Mouse (Mus musculus) hindbrain, embryonic 10.5 days (tissue): ENCODE data around the gene Osbpl10. TPM values are rescaled to one million over a fixed set of nuclear protein-coding genes. Genes with fewer than 3 reads are reported as not detected.

ENCODE experiments used
- DNase-seq: peaks from one replicate; pipeline ENCODE4 v3.0.0-alpha.2; 2017; ENCODE audit warnings: low spot score
- H3K27ac ChIP-seq: fragments of 300-500 bp; sonication (generic); 2 replicates; pipeline ENCODE4 v1.5.1; 2016; ENCODE audit warnings: mild to moderate bottlenecking, moderate library complexity
- H3K27me3 ChIP-seq: fragments of 300-500 bp; sonication (generic); 2 replicates; pipeline ENCODE4 v1.6.1; 2016; ENCODE audit warnings: mild to moderate bottlenecking; ENCODE audit not compliant: poor library complexity, insufficient read depth, severe bottlenecking
- H3K36me3 ChIP-seq: fragments of 300-500 bp; sonication (generic); 2 replicates; pipeline ENCODE4 v1.6.1; 2016; ENCODE audit warnings: mild to moderate bottlenecking, moderate library complexity
- H3K4me1 ChIP-seq: fragments of 300-500 bp; sonication (generic); replicated peaks from 2 replicates; pipeline ENCODE4 v1.6.1; 2016; ENCODE audit warnings: mild to moderate bottlenecking
- H3K4me3 ChIP-seq: fragments of 300-500 bp; sonication (generic); 2 replicates; pipeline ENCODE4 v1.5.1; 2016; ENCODE audit warnings: mild to moderate bottlenecking, moderate library complexity
- H3K9me3 ChIP-seq: fragments of 300-500 bp; sonication (generic); 2 replicates; pipeline ENCODE4 v1.6.1; 2016; ENCODE audit warnings: mild to moderate bottlenecking, moderate library complexity
- WGBS: fragments of 180-500 bp; shearing (Covaris S2); methylation state at CpG from one replicate; pipeline ENCODE4 v1.1.7; 2016; 5-methylcytosine and 5-hydroxymethylcytosine counted together
- polyA plus RNA-seq: library from polyadenylated mRNA; unstranded; fragments of >200 nt; fragmentation: Nextera tagmentation; extraction: Ambion mirVana; gene quantifications from 2 replicates; pipeline ENCODE4 v1.2.1, GENCODE M21; 2016

The Osbpl10 gene
- polyA plus RNA-seq, 1 experiment from 2014 or later: 1.6 TPM

DNA sequence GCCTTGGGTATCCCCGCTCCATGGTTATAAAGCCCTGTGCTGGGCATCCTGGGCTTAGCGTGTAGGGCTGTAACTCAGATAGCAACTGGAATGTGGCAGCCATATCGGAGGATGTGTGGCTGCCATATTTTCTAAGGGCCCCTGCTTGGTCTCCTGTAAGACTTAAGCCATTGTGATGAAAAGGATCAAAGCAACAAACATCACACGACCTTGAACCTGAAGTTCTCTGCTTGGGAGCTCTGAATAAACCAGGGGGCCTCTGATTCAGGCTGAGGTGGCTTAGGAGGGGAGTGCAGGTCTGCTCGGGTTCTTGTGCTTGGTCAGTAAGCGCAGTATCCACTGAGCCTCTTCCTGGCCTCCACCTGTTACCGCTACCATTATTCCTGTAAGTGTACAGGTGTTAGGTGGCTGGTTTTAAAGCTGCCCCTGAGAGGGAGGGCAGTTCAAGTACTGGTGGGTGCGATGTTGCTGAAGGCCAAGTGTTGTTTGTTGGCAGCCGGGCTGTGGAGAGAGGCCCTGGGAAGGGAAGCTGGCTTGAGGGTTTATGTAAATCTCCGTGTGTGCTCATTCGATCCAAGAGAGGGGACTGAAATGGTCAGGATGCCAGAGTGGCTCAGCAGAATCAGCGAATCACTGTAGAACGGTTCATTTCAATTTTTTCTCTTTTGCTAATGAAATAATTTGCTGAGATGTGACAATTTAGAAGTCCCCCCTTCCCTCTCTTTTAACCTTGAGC is 64.8 kb downstream of the Osbpl10 start:
- peaks cover 44% of the 10 kb centered on the region for H3K4me1 ChIP-seq
- H3K9me3 ChIP-seq: no peaks in the 10 kb centered on the region
- 90% methylated on average over 13 of the region's 13 CpGs for WGBS
- no peak overlapping the region for H3K27ac ChIP-seq
- DNase-seq: no peak
- H3K4me3 ChIP-seq: no peak overlapping the region
- no peaks in the 10 kb centered on the region for H3K27me3 ChIP-seq
- no peaks in the 10 kb centered on the region for H3K36me3 ChIP-seq

GRCm38 (mm10) chr9:115043881-115044770 is 65.8 kb downstream of the Osbpl10 start:
- H3K27me3 ChIP-seq: no peaks in the 10 kb centered on the region
- H3K4me3 ChIP-seq: no peak overlapping the region
- H3K9me3 ChIP-seq: no peaks in the 10 kb centered on the region
- DNase-seq: no peak
- peaks cover 43% of the 10 kb centered on the region for H3K4me1 ChIP-seq
- no peak overlapping the region for H3K27ac ChIP-seq
- H3K36me3 ChIP-seq: no peaks in the 10 kb centered on the region
- WGBS: 83% methylated on average over 8 of the region's 8 CpGs

DNA sequence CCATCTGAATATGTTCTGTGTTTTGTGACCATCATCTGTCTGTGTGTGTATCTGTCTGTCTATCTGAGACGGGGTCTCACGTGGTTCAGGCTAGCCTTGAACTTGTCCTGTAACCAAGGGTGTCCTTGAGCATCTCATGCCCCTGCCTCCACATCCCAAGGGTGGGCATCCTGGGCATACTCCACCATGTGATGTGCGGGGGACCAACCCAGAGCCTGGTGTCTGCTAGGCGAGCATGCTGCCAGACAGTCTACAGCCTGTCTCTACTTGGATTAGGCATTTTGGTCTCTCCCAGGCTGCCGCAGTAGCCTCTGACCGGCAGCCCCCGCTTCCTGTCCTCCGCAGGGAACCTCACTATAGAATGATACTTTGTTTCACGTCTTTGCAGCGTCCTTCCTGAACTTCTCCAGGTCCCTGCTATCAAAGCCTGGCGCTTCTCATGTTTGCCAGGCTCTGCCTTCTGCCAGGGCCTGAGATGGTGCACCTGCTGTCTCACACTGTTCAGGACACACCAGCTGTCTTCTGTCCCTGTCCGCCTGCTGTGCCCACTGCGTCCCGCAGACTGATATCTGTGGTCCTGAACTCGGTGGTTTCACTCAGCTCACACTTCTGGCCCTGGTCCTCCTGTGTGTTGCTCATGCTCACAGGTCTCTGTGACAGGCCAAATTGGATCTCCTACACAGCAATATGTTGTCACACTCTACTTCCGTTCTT is 66.9 kb downstream of the Osbpl10 start:
- Histone ChIP-seq H3K9me3 (no peaks in the 10 kb centered on the region), H3K27me3 (no peaks in the 10 kb centered on the region), H3K27ac (peak overlapping the region; percentile 50; the same call in 1 of the 2 replicates), H3K4me3 (no peak overlapping the region), H3K36me3 (no peaks in the 10 kb centered on the region), H3K4me1 (peaks cover 34% of the 10 kb centered on the region)
- 74% methylated on average over 16 of the region's 16 CpGs for WGBS
- no peak for DNase-seq

DNA sequence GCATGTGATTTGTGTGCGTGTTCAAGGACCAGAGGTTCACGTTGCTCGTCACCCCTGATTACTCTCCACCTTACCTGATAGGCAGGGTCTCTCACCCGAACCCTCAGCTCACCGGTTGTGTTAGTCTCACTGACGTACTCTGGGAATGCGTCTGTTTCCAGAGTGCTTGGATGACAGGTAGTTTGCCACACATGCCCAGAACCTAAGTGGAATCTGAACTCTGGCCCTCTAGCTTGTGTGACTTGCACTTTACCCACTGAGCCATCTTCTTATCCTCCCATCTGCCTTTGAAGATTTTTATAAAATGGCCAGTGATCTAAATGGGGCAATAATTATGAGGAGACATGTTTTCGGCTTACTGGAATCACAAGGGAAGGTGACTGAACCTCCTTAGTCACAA is 68.3 kb downstream of the Osbpl10 start:
- H3K4me1 ChIP-seq: peaks cover 34% of the 10 kb centered on the region
- no peak overlapping the region for H3K27ac ChIP-seq
- no peak overlapping the region for H3K4me3 ChIP-seq
- 92% methylated on average over 8 of the region's 8 CpGs for WGBS
- H3K27me3 ChIP-seq: no peaks in the 10 kb centered on the region
- no peaks in the 10 kb centered on the region for H3K9me3 ChIP-seq
- DNase-seq: no peak
- no peaks in the 10 kb centered on the region for H3K36me3 ChIP-seq

DNA sequence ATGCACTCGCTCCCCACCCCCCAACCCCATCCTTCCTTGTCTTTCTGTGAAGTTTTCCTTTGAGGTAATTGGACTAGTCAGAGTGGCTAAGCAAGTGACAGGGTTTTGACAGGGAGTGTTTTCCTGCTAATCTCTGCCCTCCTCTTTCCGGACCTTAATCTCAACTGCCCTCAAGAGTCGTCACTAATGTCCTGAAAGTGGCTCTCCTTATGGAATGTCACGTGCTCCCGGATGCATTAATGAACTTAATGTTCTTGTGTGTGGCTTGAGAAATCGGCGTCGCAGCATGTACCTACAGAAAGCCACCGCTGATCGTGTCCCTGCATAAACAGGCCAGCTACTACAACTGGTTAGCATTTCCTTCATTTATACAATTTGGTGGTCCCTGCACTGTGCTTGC is 70.0 kb downstream of the Osbpl10 start:
- no peak for DNase-seq
- Histone ChIP-seq H3K36me3 (no peaks in the 10 kb centered on the region), H3K9me3 (no peaks in the 10 kb centered on the region), H3K27me3 (no peaks in the 10 kb centered on the region), H3K27ac (peak overlapping the region; percentile 59; the same call in 1 of the 2 replicates), H3K4me3 (no peak overlapping the region), H3K4me1 (peaks cover 34% of the 10 kb centered on the region)
- WGBS: 71% methylated on average over 10 of the region's 10 CpGs

GRCm38 (mm10) chr9:115048861-115049260 is 70.5 kb downstream of the Osbpl10 start:
- no peak overlapping the region for H3K4me3 ChIP-seq
- H3K27ac ChIP-seq: peak overlapping the region; percentile 50; the same call in 1 of the 2 replicates
- H3K4me1 ChIP-seq: peaks cover 34% of the 10 kb centered on the region
- H3K9me3 ChIP-seq: no peaks in the 10 kb centered on the region
- H3K36me3 ChIP-seq: no peaks in the 10 kb centered on the region
- DNase-seq: no peak
- no peaks in the 10 kb centered on the region for H3K27me3 ChIP-seq
- WGBS: 57% methylated on average over 7 of the region's 7 CpGs

- no peak for DNase-seq
- no peaks in the 10 kb centered on the region for H3K36me3 ChIP-seq
- peaks cover 35% of the 10 kb centered on the region for H3K4me1 ChIP-seq
- H3K4me3 ChIP-seq: no peak overlapping the region
- WGBS: 86% methylated on average over 13 of the region's 13 CpGs
- no peaks in the 10 kb centered on the region for H3K9me3 ChIP-seq
- H3K27me3 ChIP-seq: no peaks in the 10 kb centered on the region
- no peak overlapping the region for H3K27ac ChIP-seq
Measured at GRCm38 (mm10) chr9:115049981-115050720, 71.8 kb downstream of the Osbpl10 start.

DNA sequence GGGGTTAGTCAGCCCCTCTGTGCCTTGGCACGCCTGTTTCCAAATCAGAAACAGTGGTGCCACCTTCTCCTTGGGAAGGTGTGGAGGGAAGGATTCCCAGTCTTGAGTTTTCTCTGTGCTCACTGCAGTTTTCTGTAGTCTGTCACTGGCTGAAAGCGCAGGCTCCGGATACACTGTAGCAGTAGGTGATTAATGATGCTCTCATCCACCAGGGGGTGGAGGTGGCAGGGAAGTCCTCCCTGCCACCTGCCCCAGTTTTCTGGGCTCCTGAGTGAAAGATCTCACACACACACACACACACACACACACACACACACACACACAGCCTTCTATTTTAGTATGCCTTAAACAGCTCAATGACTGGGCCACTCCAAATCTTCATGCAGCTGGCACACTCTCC is 73.6 kb downstream of the Osbpl10 start:
- no peaks in the 10 kb centered on the region for H3K9me3 ChIP-seq
- H3K27me3 ChIP-seq: no peaks in the 10 kb centered on the region
- no peaks in the 10 kb centered on the region for H3K36me3 ChIP-seq
- no peak overlapping the region for H3K27ac ChIP-seq
- H3K4me3 ChIP-seq: no peak overlapping the region
- no peak for DNase-seq
- H3K4me1 ChIP-seq: peaks cover 31% of the 10 kb centered on the region
- 82% methylated on average over 3 of the region's 3 CpGs for WGBS

GRCm38 (mm10) chr9:115053779-115054178 is 75.4 kb downstream of the Osbpl10 start:
- Histone ChIP-seq H3K4me1 (peaks cover 14% of the 10 kb centered on the region), H3K36me3 (no peaks in the 10 kb centered on the region), H3K9me3 (no peaks in the 10 kb centered on the region)

GRCm38 (mm10) chr9:115055041-115055830 is 76.9 kb downstream of the Osbpl10 start:
- WGBS: 89% methylated on average over 8 of the region's 8 CpGs

More at GRCm38 (mm10) chr9:115053779-115054178, 75.4 kb downstream of the Osbpl10 start:
- WGBS: 92% methylated on average over 14 of the region's 14 CpGs
- Histone ChIP-seq H3K27ac (no peak overlapping the region), H3K27me3 (no peaks in the 10 kb centered on the region), H3K4me3 (no peak overlapping the region)
- no peak for DNase-seq

GRCm38 (mm10) chr9:115058806-115059205 is 80.4 kb downstream of the Osbpl10 start:
- Histone ChIP-seq H3K27me3 (no peaks in the 10 kb centered on the region), H3K36me3 (no peaks in the 10 kb centered on the region), H3K4me3 (no peak overlapping the region), H3K27ac (no peak overlapping the region), H3K4me1 (peaks cover 17% of the 10 kb centered on the region), H3K9me3 (no peaks in the 10 kb centered on the region)
- no peak for DNase-seq
- 66% methylated on average over 5 of the region's 5 CpGs for WGBS

More at GRCm38 (mm10) chr9:115055041-115055830, 76.9 kb downstream of the Osbpl10 start:
- DNase-seq: no peak
- Histone ChIP-seq H3K36me3 (no peaks in the 10 kb centered on the region), H3K9me3 (no peaks in the 10 kb centered on the region), H3K27me3 (no peaks in the 10 kb centered on the region), H3K4me3 (no peak overlapping the region), H3K4me1 (peaks cover 12% of the 10 kb centered on the region), H3K27ac (0 out of 2 replicates have a peak overlapping the region, but pooled peaks have one; percentile 50)
